Mouse (Mus musculus): ENCODE measurements around the gene Tnip1.
A peak's percentile ranks its signal among the peaks of the same experiment; 100 is the strongest.

The Tnip1 gene

GRCm38 (mm10) chr11:54907259-54907658, 55.5 kb downstream of the Tnip1 start:
- DNase-seq = peak; percentile 66

GRCm38 (mm10) chr11:54906466-54906865, 56.3 kb downstream of the Tnip1 start:
- DNase-seq = no peak

GRCm38 (mm10) chr11:54905931-54906330, 56.8 kb downstream of the Tnip1 start:
- peak; percentile 86 for DNase-seq

- DNase-seq = no peak
Observed at GRCm38 (mm10) chr11:54905086-54905485, 57.6 kb downstream of the Tnip1 start.

GRCm38 (mm10) chr11:54903940-54904706, 58.6 kb downstream of the Tnip1 start:
- DNase-seq = peak; percentile 70

GRCm38 (mm10) chr11:54903339-54903738, 59.4 kb downstream of the Tnip1 start:
- no peak for DNase-seq

GRCm38 (mm10) chr11:54902333-54903323, 60.1 kb downstream of the Tnip1 start, which contains the start of gene Gpx3:
Gpx3 (plus strand) TSS chr11:54902453.
- peak; percentile 93 for DNase-seq

GRCm38 (mm10) chr11:54899657-54900056, 63.1 kb downstream of the Tnip1 start:
- DNase-seq = peak; percentile 72

GRCm38 (mm10) chr11:54897470-54897869, 65.2 kb downstream of the Tnip1 start:
- peak; percentile 94 for DNase-seq

GRCm38 (mm10) chr11:54896646-54897045, 66.1 kb downstream of the Tnip1 start:
- DNase-seq = peak; percentile 85

GRCm38 (mm10) chr11:54894589-54894988, 68.1 kb downstream of the Tnip1 start:
- peak; percentile 87 for DNase-seq

GRCm38 (mm10) chr11:54892091-54892490, 70.6 kb downstream of the Tnip1 start:
- no peak for DNase-seq

- no peak for DNase-seq
Observed at GRCm38 (mm10) chr11:54891341-54891740, 71.4 kb downstream of the Tnip1 start.

- peak; percentile 28 for DNase-seq
Observed at GRCm38 (mm10) chr11:54887927-54888326, 74.8 kb downstream of the Tnip1 start.

- DNase-seq = no peak
Observed at GRCm38 (mm10) chr11:54885406-54885805, 77.3 kb downstream of the Tnip1 start.

- DNase-seq = peak; percentile 94
Observed at GRCm38 (mm10) chr11:54884937-54885336, 77.8 kb downstream of the Tnip1 start.

GRCm38 (mm10) chr11:54884197-54884828, 78.4 kb downstream of the Tnip1 start:
- peak; percentile 68 for DNase-seq

GRCm38 (mm10) chr11:54882671-54883070, 80.0 kb downstream of the Tnip1 start:
- DNase-seq = peak; percentile 70

GRCm38 (mm10) chr11:54881051-54881474, 81.7 kb downstream of the Tnip1 start:
- DNase-seq = peak; percentile 93

- no peak for DNase-seq
Observed at GRCm38 (mm10) chr11:54879922-54880321, 82.8 kb downstream of the Tnip1 start.

GRCm38 (mm10) chr11:54879434-54879833, 83.3 kb downstream of the Tnip1 start:
- peak; percentile 92 for DNase-seq

- DNase-seq = no peak
Observed at GRCm38 (mm10) chr11:54878893-54879292, 83.8 kb downstream of the Tnip1 start.

- DNase-seq = no peak
Observed at GRCm38 (mm10) chr11:54876031-54876430, 86.7 kb downstream of the Tnip1 start.

All from kidney, adult 9 months (tissue).